Mouse (Mus musculus): ENCODE data around the gene Ankrd13a.

GRCm38 (mm10) chr5:114851565-114852236, 77.2 kb downstream of the Ankrd13a start:
- TF ChIP-seq ZKSCAN1 (IDR thresholded peaks at IDR 0.05; ENCODE audit: low read depth, low read length): no peak
- no peak for TF ChIP-seq MYC (IDR thresholded peaks at IDR 0.05; ENCODE audit: low read depth, low read length)
- no peak for TF ChIP-seq MAX (IDR thresholded peaks at IDR 0.05; ENCODE audit: low read length)
- no peak for TF ChIP-seq CTCF (IDR thresholded peaks at IDR 0.05 in 2 of 3, conservative IDR thresholded peaks at IDR 0.05 in 1 of 3; ENCODE audit: control insufficient read depth in 1 of 3, insufficient read depth in 1 of 3, low read depth in 2 of 3, low read length in 3 of 3, poor library complexity in 1 of 3, severe bottlenecking in 1 of 3)
- no peak for TF ChIP-seq POLR2AphosphoS5 (IDR thresholded peaks at IDR 0.05; ENCODE audit: borderline replicate concordance, low read depth, low read length)
- TF ChIP-seq SIN3A (IDR thresholded peaks at IDR 0.05; ENCODE audit: low read length): no peak
- no peak for TF ChIP-seq EP300 (IDR thresholded peaks at IDR 0.05; ENCODE audit: low read depth in 1 of 2, low read length in 2 of 2)
- TF ChIP-seq NRF1 (IDR thresholded peaks at IDR 0.05; ENCODE audit: insufficient read depth, low read depth, low read length, poor library complexity, severe bottlenecking): no peak
- TF ChIP-seq ZNF384 (IDR thresholded peaks at IDR 0.05; ENCODE audit: low read depth, low read length): no peak

All from MEL (cell line).